Mouse (Mus musculus): ENCODE data around the gene Trnt1. TPM values are rescaled to one million over a fixed set of nuclear protein-coding genes. Genes with fewer than 3 reads are reported as not detected.

Trnt1 gene
- 57.4 and 59.2 TPM in 2 replicates for polyA plus RNA-seq (2016; fragmentation: Nextera tagmentation; extraction: Ambion mirVana)

- Histone ChIP-seq H3K4me3 (peak within 1 kb of the TSS; percentile 79), H3K9ac (peak within 1 kb of the TSS; percentile 77), H3K4me1 (peaks cover 18% of the 10 kb centered on the region), H3K4me2 (peak within 1 kb of the TSS; percentile 81), H3K27me3 (replicated peaks) (no peaks in the 10 kb centered on the region; the same call in 1 of the 2 replicates), H3K36me3 (peaks cover 27% of the 10 kb centered on the region), H3K27ac (peak within 1 kb of the TSS; percentile 71), H3K9me3 (replicated peaks) (no peaks in the 10 kb centered on the region)
- 7% methylated on average over 35 of the region's 35 CpGs for WGBS (ENCODE audit: insufficient replicate concordance)
- ATAC-seq = peak; percentile 100
Measured at GRCm38 (mm10) chr6:106768640-106769289, at the start of gene Trnt1. Trnt1 (plus strand) TSS chr6:106769120.

- H3K4me3 ChIP-seq = no peak overlapping the region
- 46% methylated on average over 4 of the region's 4 CpGs for WGBS (ENCODE audit: insufficient replicate concordance)
- no peaks in the 10 kb centered on the region for H3K27me3 ChIP-seq (replicated peaks)
- no peaks in the 10 kb centered on the region for H3K9me3 ChIP-seq (replicated peaks)
- peak overlapping the region; percentile 15 for H3K4me2 ChIP-seq
- no peak overlapping the region for H3K27ac ChIP-seq
- no peaks in the 10 kb centered on the region for H3K36me3 ChIP-seq
- H3K4me1 ChIP-seq = no peaks in the 10 kb centered on the region
- ATAC-seq = no peak
- H3K9ac ChIP-seq = no peak overlapping the region
Measured at GRCm38 (mm10) chr6:106725642-106726041, 43.3 kb upstream of the Trnt1 start.

- peak overlapping the region; percentile 15; the same call in 1 of the 2 replicates for H3K4me2 ChIP-seq
- 26% methylated on average over 6 of the region's 6 CpGs for WGBS (ENCODE audit: insufficient replicate concordance)
- no peaks in the 10 kb centered on the region for H3K9me3 ChIP-seq (replicated peaks)
- no peak overlapping the region for H3K9ac ChIP-seq
- H3K36me3 ChIP-seq = no peaks in the 10 kb centered on the region
- no peaks in the 10 kb centered on the region for H3K4me1 ChIP-seq
- no peak overlapping the region for H3K27ac ChIP-seq
- ATAC-seq = no peak
- no peak overlapping the region for H3K4me3 ChIP-seq
- H3K27me3 ChIP-seq (replicated peaks) = no peaks in the 10 kb centered on the region
Measured at GRCm38 (mm10) chr6:106726078-106726477, 42.8 kb upstream of the Trnt1 start.

GRCm38 (mm10) chr6:106727703-106728102 lies 41.2 kb upstream of the Trnt1 start:
- ATAC-seq = no peak
- Histone ChIP-seq H3K27ac (no peak overlapping the region), H3K4me2 (no peak overlapping the region), H3K9me3 (replicated peaks) (no peaks in the 10 kb centered on the region), H3K9ac (no peak overlapping the region), H3K4me1 (no peaks in the 10 kb centered on the region), H3K27me3 (replicated peaks) (no peaks in the 10 kb centered on the region), H3K4me3 (no peak overlapping the region), H3K36me3 (no peaks in the 10 kb centered on the region)
- WGBS (ENCODE audit: insufficient replicate concordance) = 14% methylated on average over 1 of the region's 1 CpGs

- Histone ChIP-seq H3K4me1 (no peaks in the 10 kb centered on the region), H3K36me3 (no peaks in the 10 kb centered on the region), H3K27ac (no peak overlapping the region), H3K9ac (no peak overlapping the region), H3K27me3 (replicated peaks) (no peaks in the 10 kb centered on the region), H3K4me2 (no peak overlapping the region), H3K4me3 (no peak overlapping the region), H3K9me3 (replicated peaks) (no peaks in the 10 kb centered on the region)
- ATAC-seq = no peak
- WGBS (ENCODE audit: insufficient replicate concordance) = 56% methylated on average over 4 of the region's 4 CpGs
Measured at GRCm38 (mm10) chr6:106729682-106730314, 39.1 kb upstream of the Trnt1 start.

- Histone ChIP-seq H3K4me1 (no peaks in the 10 kb centered on the region), H3K4me3 (no peak overlapping the region), H3K4me2 (no peak overlapping the region), H3K9ac (no peak overlapping the region), H3K9me3 (replicated peaks) (no peaks in the 10 kb centered on the region), H3K27me3 (replicated peaks) (no peaks in the 10 kb centered on the region), H3K36me3 (no peaks in the 10 kb centered on the region), H3K27ac (no peak overlapping the region)
- ATAC-seq = no peak
- 37% methylated on average over 4 of the region's 4 CpGs for WGBS (ENCODE audit: insufficient replicate concordance)
Measured at GRCm38 (mm10) chr6:106732563-106732962, 36.4 kb upstream of the Trnt1 start.

GRCm38 (mm10) chr6:106738229-106738628 lies 30.7 kb upstream of the Trnt1 start:
- no peak for ATAC-seq
- H3K36me3 ChIP-seq = no peaks in the 10 kb centered on the region
- H3K4me2 ChIP-seq = no peak overlapping the region
- H3K27ac ChIP-seq = no peak overlapping the region
- no peak overlapping the region for H3K9ac ChIP-seq
- H3K9me3 ChIP-seq (replicated peaks) = no peaks in the 10 kb centered on the region
- H3K27me3 ChIP-seq (replicated peaks) = no peaks in the 10 kb centered on the region
- WGBS (ENCODE audit: insufficient replicate concordance) = 55% methylated on average over 3 of the region's 3 CpGs
- no peak overlapping the region for H3K4me3 ChIP-seq
- no peaks in the 10 kb centered on the region for H3K4me1 ChIP-seq

- no peak overlapping the region for H3K4me2 ChIP-seq
- H3K4me1 ChIP-seq = no peaks in the 10 kb centered on the region
- no peak for ATAC-seq
- 74% methylated on average over 1 of the region's 1 CpGs for WGBS (ENCODE audit: insufficient replicate concordance)
- no peak overlapping the region for H3K4me3 ChIP-seq
- no peaks in the 10 kb centered on the region for H3K27me3 ChIP-seq (replicated peaks)
- H3K27ac ChIP-seq = no peak overlapping the region
- H3K9ac ChIP-seq = no peak overlapping the region
- no peaks in the 10 kb centered on the region for H3K36me3 ChIP-seq
- no peaks in the 10 kb centered on the region for H3K9me3 ChIP-seq (replicated peaks)
Measured at GRCm38 (mm10) chr6:106740244-106740825, 28.6 kb upstream of the Trnt1 start.

- Histone ChIP-seq H3K4me3 (no peak overlapping the region), H3K9me3 (replicated peaks) (no peaks in the 10 kb centered on the region), H3K27ac (no peak overlapping the region), H3K4me2 (no peak overlapping the region), H3K4me1 (no peaks in the 10 kb centered on the region), H3K9ac (no peak overlapping the region), H3K36me3 (no peaks in the 10 kb centered on the region), H3K27me3 (replicated peaks) (no peaks in the 10 kb centered on the region)
- WGBS (ENCODE audit: insufficient replicate concordance) = 59% methylated on average over 7 of the region's 7 CpGs
- no peak for ATAC-seq
Measured at GRCm38 (mm10) chr6:106743556-106744233, 25.2 kb upstream of the Trnt1 start.

- WGBS (ENCODE audit: insufficient replicate concordance) = 56% methylated on average over 7 of the region's 7 CpGs
- peaks cover 4% of the 10 kb centered on the region; the same call in 1 of the 2 replicates for H3K4me1 ChIP-seq
- no peak for ATAC-seq
- no peaks in the 10 kb centered on the region for H3K36me3 ChIP-seq
- no peak overlapping the region for H3K4me2 ChIP-seq
- no peak overlapping the region for H3K9ac ChIP-seq
- H3K27me3 ChIP-seq (replicated peaks) = no peaks in the 10 kb centered on the region
- H3K27ac ChIP-seq = no peak overlapping the region
- H3K9me3 ChIP-seq (replicated peaks) = no peaks in the 10 kb centered on the region
- H3K4me3 ChIP-seq = no peak overlapping the region
Measured at GRCm38 (mm10) chr6:106745673-106746394, 23.1 kb upstream of the Trnt1 start.

GRCm38 (mm10) chr6:106747251-106747650 lies 21.7 kb upstream of the Trnt1 start:
- Histone ChIP-seq H3K9ac (no peak overlapping the region), H3K4me1 (peaks cover 4% of the 10 kb centered on the region; the same call in 1 of the 2 replicates), H3K36me3 (no peaks in the 10 kb centered on the region), H3K4me2 (no peak overlapping the region), H3K4me3 (no peak overlapping the region), H3K27me3 (replicated peaks) (no peaks in the 10 kb centered on the region), H3K27ac (no peak overlapping the region), H3K9me3 (replicated peaks) (no peaks in the 10 kb centered on the region)
- ATAC-seq = no peak
- WGBS (ENCODE audit: insufficient replicate concordance) = 76% methylated on average over 5 of the region's 5 CpGs
